Mouse (Mus musculus): ENCODE data around the gene Kmt5b. TPM values are rescaled to one million over a fixed set of nuclear protein-coding genes. Genes with fewer than 3 reads are reported as not detected.

The Kmt5b gene
- polyA plus RNA-seq, 2 experiments: 25.2 to 36.5 TPM

GRCm38 (mm10) chr19:3855091-3855490 lies 87.9 kb downstream of the Kmt5b start:
- Histone ChIP-seq H3K27ac (replicated peaks; ENCODE audit: low read depth, low read length) (peak overlapping the region; percentile 6; the same call in 1 of the 2 replicates), H3K36me3 (ENCODE audit: control insufficient read depth, insufficient read depth, low read length) (no peaks in the 10 kb centered on the region), H3K9me3 (ENCODE audit: control insufficient read depth, low read length) (no peaks in the 10 kb centered on the region), H3K27me3 (ENCODE audit: control insufficient read depth, insufficient read depth, low read length) (no peaks in the 10 kb centered on the region), H3K4me3 (replicated peaks; ENCODE audit: low read length) (0 out of 2 replicates have a peak overlapping the region, but pooled peaks have one; percentile 0), H3K4me1 (ENCODE audit: control insufficient read depth, insufficient read depth, low read length) (peaks cover 29% of the 10 kb centered on the region), H3K4me2 (replicated peaks; ENCODE audit: low read depth, low read length, severe bottlenecking) (no peak overlapping the region; the same call in 1 of the 2 replicates), H3K9ac (ENCODE audit: low read depth, low read length, severe bottlenecking) (no peak overlapping the region)
- DNase-seq (ENCODE audit: low spot score) (no peak), ATAC-seq (ENCODE audit: low FRiP score, low read depth) (no peak)
- WGBS: 56% methylated on average over 6 of the region's 6 CpGs
- no peak for TF ChIP-seq POLR2A (IDR thresholded peaks at IDR 0.05; ENCODE audit: borderline replicate concordance, extremely low read depth, insufficient read depth, insufficient read length)

- no peaks in the 10 kb centered on the region for H3K9me3 ChIP-seq (ENCODE audit: control insufficient read depth, low read length)
- no peak overlapping the region; the same call in 1 of the 2 replicates for H3K4me2 ChIP-seq (replicated peaks; ENCODE audit: low read depth, low read length, severe bottlenecking)
- H3K36me3 ChIP-seq (ENCODE audit: control insufficient read depth, insufficient read depth, low read length): peaks cover under 1% of the 10 kb centered on the region; the same call in 1 of the 2 replicates
- no peak for DNase-seq (ENCODE audit: low spot score)
- H3K4me1 ChIP-seq (ENCODE audit: control insufficient read depth, insufficient read depth, low read length): peaks cover 29% of the 10 kb centered on the region
- no peak for TF ChIP-seq POLR2A (IDR thresholded peaks at IDR 0.05; ENCODE audit: borderline replicate concordance, extremely low read depth, insufficient read depth, insufficient read length)
- no peak for ATAC-seq (ENCODE audit: low FRiP score, low read depth)
- 14% methylated on average over 4 of the region's 4 CpGs for WGBS
- no peaks in the 10 kb centered on the region for H3K27me3 ChIP-seq (ENCODE audit: control insufficient read depth, insufficient read depth, low read length)
- 0 out of 2 replicates have a peak overlapping the region, but pooled peaks have one; percentile 0 for H3K4me3 ChIP-seq (replicated peaks; ENCODE audit: low read length)
- peak overlapping the region; percentile 33; the same call in 1 of the 2 replicates for H3K27ac ChIP-seq (replicated peaks; ENCODE audit: low read depth, low read length)
- H3K9ac ChIP-seq (ENCODE audit: low read depth, low read length, severe bottlenecking): no peak overlapping the region
Observed at GRCm38 (mm10) chr19:3855601-3856000, 88.4 kb downstream of the Kmt5b start.

- WGBS: 81% methylated on average over 3 of the region's 3 CpGs
- DNase-seq (ENCODE audit: low spot score): no peak
- peaks cover 5% of the 10 kb centered on the region; the same call in 1 of the 2 replicates for H3K36me3 ChIP-seq (ENCODE audit: control insufficient read depth, insufficient read depth, low read length)
- TF ChIP-seq POLR2A (IDR thresholded peaks at IDR 0.05; ENCODE audit: borderline replicate concordance, extremely low read depth, insufficient read depth, insufficient read length): no peak
- ATAC-seq (ENCODE audit: low FRiP score, low read depth): no peak
- H3K27me3 ChIP-seq (ENCODE audit: control insufficient read depth, insufficient read depth, low read length): no peaks in the 10 kb centered on the region
- H3K4me2 ChIP-seq (replicated peaks; ENCODE audit: low read depth, low read length, severe bottlenecking): no peak overlapping the region
- H3K9ac ChIP-seq (ENCODE audit: low read depth, low read length, severe bottlenecking): no peak overlapping the region
- H3K4me1 ChIP-seq (ENCODE audit: control insufficient read depth, insufficient read depth, low read length): peaks cover 23% of the 10 kb centered on the region
- H3K4me3 ChIP-seq (replicated peaks; ENCODE audit: low read length): no peak overlapping the region
- H3K27ac ChIP-seq (replicated peaks; ENCODE audit: low read depth, low read length): no peak overlapping the region
- H3K9me3 ChIP-seq (ENCODE audit: control insufficient read depth, low read length): no peaks in the 10 kb centered on the region
Observed at GRCm38 (mm10) chr19:3857220-3857619, 90.0 kb downstream of the Kmt5b start.

DNA sequence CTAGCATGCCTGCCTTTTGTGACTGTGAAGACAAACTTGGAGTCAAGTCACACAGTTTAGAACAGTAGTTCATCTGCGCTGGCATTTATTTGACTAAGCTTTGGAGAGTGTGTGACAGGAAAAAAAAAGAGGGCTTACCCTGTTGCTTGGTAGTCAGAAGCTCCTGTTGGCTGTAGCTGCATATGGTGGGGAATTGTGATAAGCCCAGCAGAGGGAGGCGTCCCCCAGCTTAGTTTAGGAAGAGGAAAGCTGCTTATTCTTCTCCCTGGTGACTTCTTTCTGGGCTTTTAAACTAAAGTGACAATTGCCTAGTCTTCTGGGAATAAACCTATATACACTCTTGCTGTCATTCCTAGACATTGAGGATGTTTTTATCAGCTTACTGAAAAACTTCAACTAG lies 95.5 kb downstream of the Kmt5b start:
- DNase-seq (ENCODE audit: low spot score) (no peak), ATAC-seq (ENCODE audit: low FRiP score, low read depth) (no peak)
- Histone ChIP-seq H3K9me3 (ENCODE audit: control insufficient read depth, low read length) (no peaks in the 10 kb centered on the region), H3K27me3 (ENCODE audit: control insufficient read depth, insufficient read depth, low read length) (no peaks in the 10 kb centered on the region), H3K4me3 (replicated peaks; ENCODE audit: low read length) (no peak overlapping the region), H3K36me3 (ENCODE audit: control insufficient read depth, insufficient read depth, low read length) (peaks cover 17% of the 10 kb centered on the region), H3K4me1 (ENCODE audit: control insufficient read depth, insufficient read depth, low read length) (no peaks in the 10 kb centered on the region), H3K9ac (ENCODE audit: low read depth, low read length, severe bottlenecking) (no peak overlapping the region), H3K27ac (replicated peaks; ENCODE audit: low read depth, low read length) (no peak overlapping the region), H3K4me2 (replicated peaks; ENCODE audit: low read depth, low read length, severe bottlenecking) (no peak overlapping the region)
- no peak for TF ChIP-seq POLR2A (IDR thresholded peaks at IDR 0.05; ENCODE audit: borderline replicate concordance, extremely low read depth, insufficient read depth, insufficient read length)
- WGBS: 88% methylated on average over 2 of the region's 2 CpGs

DNA sequence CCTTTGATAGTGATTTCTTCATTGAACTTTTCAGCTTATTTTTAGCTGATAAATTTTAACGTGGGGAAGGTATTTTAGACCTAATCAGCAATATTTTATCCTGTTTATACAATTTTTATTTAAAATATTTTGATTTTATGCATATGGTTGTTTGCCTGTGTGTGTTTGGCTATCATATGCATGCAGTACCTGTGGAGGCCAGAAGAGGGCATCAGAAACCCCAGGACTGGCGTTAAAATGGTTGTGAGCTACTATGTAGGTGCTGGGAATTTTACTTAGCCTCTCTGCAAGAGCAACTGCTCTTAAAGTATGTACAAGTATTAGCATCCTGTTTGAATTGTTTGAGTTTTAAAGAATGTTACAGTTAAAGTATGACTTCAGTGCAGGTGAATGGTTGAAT lies 97.7 kb downstream of the Kmt5b start:
- H3K27ac ChIP-seq (replicated peaks; ENCODE audit: low read depth, low read length): no peak overlapping the region
- TF ChIP-seq POLR2A (IDR thresholded peaks at IDR 0.05; ENCODE audit: borderline replicate concordance, extremely low read depth, insufficient read depth, insufficient read length): no peak
- DNase-seq (ENCODE audit: low spot score) (no peak), ATAC-seq (ENCODE audit: low FRiP score, low read depth) (no peak)
- WGBS: 90% methylated on average over 2 of the region's 2 CpGs
- H3K27me3 ChIP-seq (ENCODE audit: control insufficient read depth, insufficient read depth, low read length): no peaks in the 10 kb centered on the region
- H3K36me3 ChIP-seq (ENCODE audit: control insufficient read depth, insufficient read depth, low read length): peaks cover 17% of the 10 kb centered on the region
- peaks cover 5% of the 10 kb centered on the region for H3K4me1 ChIP-seq (ENCODE audit: control insufficient read depth, insufficient read depth, low read length)
- H3K4me2 ChIP-seq (replicated peaks; ENCODE audit: low read depth, low read length, severe bottlenecking): no peak overlapping the region
- no peaks in the 10 kb centered on the region for H3K9me3 ChIP-seq (ENCODE audit: control insufficient read depth, low read length)
- no peak overlapping the region for H3K4me3 ChIP-seq (replicated peaks; ENCODE audit: low read length)
- H3K9ac ChIP-seq (ENCODE audit: low read depth, low read length, severe bottlenecking): no peak overlapping the region

Other genes with a start within 250 kb of the Kmt5b start
- gene Ppp6r3, start 191.7 kb upstream of the Kmt5b start, polyA plus RNA-seq (2012; rRNA removed): 78.7 and 80.4 TPM in 2 replicates
- 61.3 and 66.1 TPM in 2 replicates for gene Ppp6r3, start 191.7 kb upstream of the Kmt5b start, polyA plus RNA-seq (2014; fragmentation: Nextera tagmentation; extraction: Ambion mirVana)
- 36.3 and 48.4 TPM in 2 replicates for gene Lrp5, start 80.9 kb upstream of the Kmt5b start, polyA plus RNA-seq (2012; rRNA removed)
- 9.5 and 9.8 TPM in 2 replicates for gene Lrp5, start 80.9 kb upstream of the Kmt5b start, polyA plus RNA-seq (2014; fragmentation: Nextera tagmentation; extraction: Ambion mirVana)
- 76.0 and 94.1 TPM in 2 replicates for gene 1810055G02Rik, start 59.1 kb upstream of the Kmt5b start, polyA plus RNA-seq (2012; rRNA removed)
- 56.4 and 56.9 TPM in 2 replicates for gene 1810055G02Rik, start 59.1 kb upstream of the Kmt5b start, polyA plus RNA-seq (2014; fragmentation: Nextera tagmentation; extraction: Ambion mirVana)
- 65.4 and 68.6 TPM in 2 replicates for gene Chka, start 84.4 kb downstream of the Kmt5b start, polyA plus RNA-seq (2012; rRNA removed)
- 32.7 and 37.2 TPM in 2 replicates for gene Chka, start 84.4 kb downstream of the Kmt5b start, polyA plus RNA-seq (2014; fragmentation: Nextera tagmentation; extraction: Ambion mirVana)
- 145 and 191 TPM in 2 replicates for gene Tcirg1, start 139.7 kb downstream of the Kmt5b start, polyA plus RNA-seq (2012; rRNA removed)
- 36.8 and 37.8 TPM in 2 replicates for gene Tcirg1, start 139.7 kb downstream of the Kmt5b start, polyA plus RNA-seq (2014; fragmentation: Nextera tagmentation; extraction: Ambion mirVana)
- 186 and 202 TPM in 2 replicates for gene Ndufs8, start 145.4 kb downstream of the Kmt5b start, polyA plus RNA-seq (2012; rRNA removed)
- 314 and 322 TPM in 2 replicates for gene Ndufs8, start 145.4 kb downstream of the Kmt5b start, polyA plus RNA-seq (2014; fragmentation: Nextera tagmentation; extraction: Ambion mirVana)
- gene Aldh3b1, start 162.4 kb downstream of the Kmt5b start, polyA plus RNA-seq (2012; rRNA removed): 1.8 and 1.9 TPM in 2 replicates
- 2.6 and 2.9 TPM in 2 replicates for gene Aldh3b1, start 162.4 kb downstream of the Kmt5b start, polyA plus RNA-seq (2014; fragmentation: Nextera tagmentation; extraction: Ambion mirVana)
- 33.3 and 40.7 TPM in 2 replicates for gene Unc93b1, start 167.8 kb downstream of the Kmt5b start, polyA plus RNA-seq (2012; rRNA removed)
- 21.9 and 23.3 TPM in 2 replicates for gene Unc93b1, start 167.8 kb downstream of the Kmt5b start, polyA plus RNA-seq (2014; fragmentation: Nextera tagmentation; extraction: Ambion mirVana)
- gene Aldh3b3, start 191.2 kb downstream of the Kmt5b start, polyA plus RNA-seq (2012; rRNA removed): 0.32 and 0.52 TPM in 2 replicates
- gene Aldh3b3, start 191.2 kb downstream of the Kmt5b start, polyA plus RNA-seq (2014; fragmentation: Nextera tagmentation; extraction: Ambion mirVana): 0.33 and 0.39 TPM in 2 replicates
- 10.7 and 14.5 TPM in 2 replicates for gene Aldh3b2, start 204.9 kb downstream of the Kmt5b start, polyA plus RNA-seq (2012; rRNA removed)
- gene Aldh3b2, start 204.9 kb downstream of the Kmt5b start, polyA plus RNA-seq (2014; fragmentation: Nextera tagmentation; extraction: Ambion mirVana): 28.1 and 30.3 TPM in 2 replicates
- gene Acy3, start 219.1 kb downstream of the Kmt5b start, polyA plus RNA-seq (2012; rRNA removed): 9.4 and 12.8 TPM in 2 replicates
- gene Acy3, start 219.1 kb downstream of the Kmt5b start, polyA plus RNA-seq (2014; fragmentation: Nextera tagmentation; extraction: Ambion mirVana): 6.7 and 9.2 TPM in 2 replicates
- gene Tbx10, start 225.3 kb downstream of the Kmt5b start, polyA plus RNA-seq (2012; rRNA removed): 0.08 and 0.12 TPM in 2 replicates
- 0.28 TPM in 1 of 2 replicates, not detected in the other for gene Tbx10, start 225.3 kb downstream of the Kmt5b start, polyA plus RNA-seq (2014; fragmentation: Nextera tagmentation; extraction: Ambion mirVana)
- 18.3 and 21.0 TPM in 2 replicates for gene Nudt8, start 233.2 kb downstream of the Kmt5b start, polyA plus RNA-seq (2012; rRNA removed)
- gene Nudt8, start 233.2 kb downstream of the Kmt5b start, polyA plus RNA-seq (2014; fragmentation: Nextera tagmentation; extraction: Ambion mirVana): 35.8 and 38.9 TPM in 2 replicates
- 7.0 and 8.0 TPM in 2 replicates for gene Gm49405, start 233.2 kb downstream of the Kmt5b start, polyA plus RNA-seq (2012; rRNA removed)
- 2.3 and 3.3 TPM in 2 replicates for gene Gm49405, start 233.2 kb downstream of the Kmt5b start, polyA plus RNA-seq (2014; fragmentation: Nextera tagmentation; extraction: Ambion mirVana)
- 19.6 and 22.4 TPM in 2 replicates for gene Doc2g, start 235.9 kb downstream of the Kmt5b start, polyA plus RNA-seq (2012; rRNA removed)
- gene Doc2g, start 235.9 kb downstream of the Kmt5b start, polyA plus RNA-seq (2014; fragmentation: Nextera tagmentation; extraction: Ambion mirVana): 3.4 and 3.9 TPM in 2 replicates
- 141 and 157 TPM in 2 replicates for gene Ndufv1, start 245.4 kb downstream of the Kmt5b start, polyA plus RNA-seq (2012; rRNA removed)
- gene Ndufv1, start 245.4 kb downstream of the Kmt5b start, polyA plus RNA-seq (2014; fragmentation: Nextera tagmentation; extraction: Ambion mirVana): 193 and 194 TPM in 2 replicates

All from limb, embryonic 14.5 days (tissue).